In the genomic region with DNA sequence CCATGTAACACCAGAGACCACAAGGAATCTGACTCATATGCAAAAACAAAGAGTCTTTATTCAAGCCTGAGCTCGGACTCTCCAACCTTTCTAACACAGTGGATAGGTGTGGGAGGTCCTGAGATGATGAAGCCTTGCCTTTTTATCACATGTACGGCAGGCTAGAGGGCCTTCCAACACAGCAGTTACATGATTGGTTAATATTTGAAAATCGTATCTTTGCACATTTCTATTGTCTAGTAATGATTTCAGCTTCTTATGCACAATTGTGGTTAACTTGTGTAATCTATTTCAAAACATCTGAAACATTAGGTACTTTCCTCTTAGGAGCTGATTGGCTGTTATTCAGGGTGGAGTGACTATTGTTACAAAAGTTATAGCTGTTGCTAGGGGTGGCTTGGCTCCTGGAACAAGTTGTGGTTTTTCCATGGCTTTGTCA, we compare ENCODE assay signal across 13 mouse cellular contexts. TPM values are rescaled to one million over a fixed set of nuclear protein-coding genes. Genes with fewer than 3 reads are reported as not detected.
DNase-seq lines count a peak whose midpoint lies in the region; ATAC-seq and TF ChIP-seq lines count a peak whose summit lies in the region.
"Had no signal": no experiment of that assay in that cellular context is flagged by ENCODE, and none has a peak within 500 bp of the region (broad histone marks: within the 10 kb centered on the region; RNA-seq: fewer than 3 reads in every experiment).

No protein-coding gene starts in this region.

- H3K4me2 ChIP-seq in liver, embryonic 11.5 days, result no peak overlapping the region
- peak overlapping the region; percentile 53 for H3K4me2 ChIP-seq in myocyte (ENCODE audit: low read depth)
- H3K4me2 ChIP-seq: midbrain, embryonic 15.5 days had no signal

- 60% methylated on average over 3 of the region's 3 CpGs for WGBS in liver, embryonic 11.5 days

- TF ChIP-seq POLR2A in myocyte (IDR thresholded peaks at IDR 0.05; ENCODE audit: insufficient read length, low read depth), result no peak

- H3K4me3 ChIP-seq in liver, embryonic 11.5 days (ENCODE audit: low read depth, low read length), result no peak overlapping the region
- H3K4me3 ChIP-seq in myocyte, result no peak overlapping the region
- H3K4me3 ChIP-seq: midbrain, embryonic 15.5 days had no signal

- no peak overlapping the region for H3ac ChIP-seq in myocyte (ENCODE audit: control insufficient read depth, insufficient read length)

- no peak overlapping the region for H3K9ac ChIP-seq in liver, embryonic 11.5 days (ENCODE audit: low read depth, low read length)
- H3K9ac ChIP-seq: forebrain, postnatal 0 days; midbrain, embryonic 15.5 days had no signal

- H3K9me3 ChIP-seq in liver, embryonic 11.5 days (ENCODE audit: control insufficient read depth, low read length), result peaks cover 2% of the 10 kb centered on the region; the same call in 1 of the 2 replicates
- H3K9me3 ChIP-seq: midbrain, embryonic 15.5 days had no signal

- DNase-seq in liver, embryonic 11.5 days (ENCODE audit: low spot score), result no peak
- DNase-seq in liver, result no peak
- DNase-seq in adipocyte (ENCODE audit: low spot score), result peak; percentile 87
- no peak for DNase-seq in adrenal gland, adult (ENCODE audit: inconsistent age in 2 of 2, low spot score in 1 of 2)
- no peak for DNase-seq in right cerebral cortex, adult 2 months (ENCODE audit: low spot score in 2 of 2)
- DNase-seq in left cerebral cortex, adult 8-10 months (ENCODE audit: low spot score in 2 of 2), result no peak
- DNase-seq: cerebellum, adult 11-12 months; forebrain, postnatal 0 days; heart, adult 11 months; heart, postnatal 36 days had no signal

- H3K27me3 ChIP-seq in liver, embryonic 11.5 days (replicated peaks; ENCODE audit: control insufficient read depth, insufficient read depth, low read length), result no peaks in the 10 kb centered on the region
- H3K27me3 ChIP-seq in myocyte (ENCODE audit: control insufficient read depth, insufficient read depth, insufficient read length), result no peaks in the 10 kb centered on the region
- H3K27me3 ChIP-seq: midbrain, embryonic 15.5 days had no signal

- ATAC-seq in liver, embryonic 11.5 days (replicated peaks; ENCODE audit: low FRiP score), result peak; percentile 59; the same call in 1 of the 2 replicates
- peak; percentile 73 for ATAC-seq in inflammation-experienced regulatory T-cells, adult 6 months
- ATAC-seq: forebrain, postnatal 0 days; midbrain, embryonic 15.5 days had no signal

- H3K27ac ChIP-seq in liver, embryonic 11.5 days (ENCODE audit: low read depth, low read length), result no peak overlapping the region
- H3K27ac ChIP-seq: midbrain, embryonic 15.5 days had no signal

- H3K4me1 ChIP-seq in liver, embryonic 11.5 days (replicated peaks; ENCODE audit: control insufficient read depth, insufficient read depth, low read length), result no peaks in the 10 kb centered on the region
- H3K4me1 ChIP-seq: midbrain, embryonic 15.5 days had no signal

- no peaks in the 10 kb centered on the region for H3K79me2 ChIP-seq in myocyte (ENCODE audit: control insufficient read depth, insufficient read depth)

- no peaks in the 10 kb centered on the region for H3K36me3 ChIP-seq in liver, embryonic 11.5 days (ENCODE audit: control insufficient read depth, insufficient read depth, low read length)
- H3K36me3 ChIP-seq in myocyte (ENCODE audit: control insufficient read depth, insufficient read depth), result peaks cover 5% of the 10 kb centered on the region
- H3K36me3 ChIP-seq: midbrain, embryonic 15.5 days had no signal

TF ChIP-seq in myocyte, 11 proteins besides CTCF, POLR2A, EP300 and RAD21:
- TF ChIP-seq MAX (IDR thresholded peaks at IDR 0.05; ENCODE audit: low read depth) (no peak), CEBPB (IDR thresholded peaks at IDR 0.05; ENCODE audit: insufficient read depth, poor library complexity, severe bottlenecking) (peak; percentile 91)

RNA-seq across cellular contexts. Expression of a gene that starts 48.4 kb away (rescaled TPM):
- 37.7 and 37.8 TPM in 2 replicates for polyA plus RNA-seq in liver, embryonic 11.5 days (2014; fragmentation: Nextera tagmentation; extraction: Ambion mirVana)
- 100 to 1,000 TPM; 169 to 237 (median 199) TPM for polyA plus RNA-seq in inflammation-experienced regulatory T-cells, adult 6 months (2017; shearing (Covaris generic))
- 8.2 TPM for polyA plus RNA-seq in myocyte (2012; fragmentation: generic; extraction: Trizol)
- total RNA-seq in left cerebral cortex, adult 8-10 months (2022), result 10 to 100 TPM; 14.6 to 20.4 (median 15.8) TPM
